Mouse (Mus musculus): Measurements from ENCODE around the gene Atp1b2. TPM values are rescaled to one million over a fixed set of nuclear protein-coding genes. Genes with fewer than 3 reads are reported as not detected.

Gene Atp1b2
- polyA plus RNA-seq, 1 experiment from 2014 or later, result 9.5 TPM

MicroRNAs encoded within 50 kb of the gene (microRNA counts, 519-probe panel; counts per million panel counts)
- microRNA mmu-miR-467f, result 2,797 counts per million, percentile 64 among the panel's probes with 10 or more counts

Small RNAs within 50 kb of the gene (microRNA-seq; reads per million reads assigned to microRNA genes)
- not detected for gene Mir467f

Other genes with a start within 250 kb of the Atp1b2 start
- 48.5 and 55.4 TPM in 2 replicates for gene Chd3, start 236.5 kb downstream of the Atp1b2 start, polyA plus RNA-seq (2015; fragmentation: Nextera tagmentation; extraction: Ambion mirVana)
- gene Naa38, start 210.5 kb downstream of the Atp1b2 start, polyA plus RNA-seq (2015; fragmentation: Nextera tagmentation; extraction: Ambion mirVana), result 144 and 148 TPM in 2 replicates
- gene Cyb5d1, start 210.3 kb downstream of the Atp1b2 start, polyA plus RNA-seq (2015; fragmentation: Nextera tagmentation; extraction: Ambion mirVana), result 29.4 TPM in 2 replicates
- gene Tmem88, start 207.7 kb downstream of the Atp1b2 start, polyA plus RNA-seq (2015; fragmentation: Nextera tagmentation; extraction: Ambion mirVana), result 26.4 and 28.7 TPM in 2 replicates
- gene Kdm6b, start 192.3 kb downstream of the Atp1b2 start, polyA plus RNA-seq (2015; fragmentation: Nextera tagmentation; extraction: Ambion mirVana), result 21.2 and 21.4 TPM in 2 replicates
- gene Dnah2, start 56.8 kb downstream of the Atp1b2 start, polyA plus RNA-seq (2015; fragmentation: Nextera tagmentation; extraction: Ambion mirVana), result 0.54 and 0.69 TPM in 2 replicates
- 7.2 and 7.3 TPM in 2 replicates for gene Efnb3, start 45.7 kb downstream of the Atp1b2 start, polyA plus RNA-seq (2015; fragmentation: Nextera tagmentation; extraction: Ambion mirVana)
- gene Wrap53, start 25.7 kb downstream of the Atp1b2 start, polyA plus RNA-seq (2015; fragmentation: Nextera tagmentation; extraction: Ambion mirVana), result 19.3 and 21.6 TPM in 2 replicates
- 118 and 120 TPM in 2 replicates for gene Trp53, start 25.6 kb downstream of the Atp1b2 start, polyA plus RNA-seq (2015; fragmentation: Nextera tagmentation; extraction: Ambion mirVana)
- 1.3 and 2.2 TPM in 2 replicates for gene Shbg, start 12.0 kb upstream of the Atp1b2 start, polyA plus RNA-seq (2015; fragmentation: Nextera tagmentation; extraction: Ambion mirVana)
- 18.1 and 19.6 TPM in 2 replicates for gene Sat2, start 16.1 kb upstream of the Atp1b2 start, polyA plus RNA-seq (2015; fragmentation: Nextera tagmentation; extraction: Ambion mirVana)
- gene Fxr2, start 27.0 kb upstream of the Atp1b2 start, polyA plus RNA-seq (2015; fragmentation: Nextera tagmentation; extraction: Ambion mirVana), result 20.9 and 22.1 TPM in 2 replicates
- gene Sox15, start 49.4 kb upstream of the Atp1b2 start, polyA plus RNA-seq (2015; fragmentation: Nextera tagmentation; extraction: Ambion mirVana), result 7.7 and 7.9 TPM in 2 replicates
- 67.7 and 68.8 TPM in 2 replicates for gene Mpdu1, start 56.7 kb upstream of the Atp1b2 start, polyA plus RNA-seq (2015; fragmentation: Nextera tagmentation; extraction: Ambion mirVana)
- gene Cd68, start 60.2 kb upstream of the Atp1b2 start, polyA plus RNA-seq (2015; fragmentation: Nextera tagmentation; extraction: Ambion mirVana), result 18.9 and 19.6 TPM in 2 replicates
- gene Eif4a1, start 66.5 kb upstream of the Atp1b2 start, polyA plus RNA-seq (2015; fragmentation: Nextera tagmentation; extraction: Ambion mirVana), result 454 and 462 TPM in 2 replicates
- 66.3 and 68.5 TPM in 2 replicates for gene Senp3, start 76.1 kb upstream of the Atp1b2 start, polyA plus RNA-seq (2015; fragmentation: Nextera tagmentation; extraction: Ambion mirVana)
- 0.59 and 1.0 TPM in 2 replicates for gene Tnfsf13, start 79.8 kb upstream of the Atp1b2 start, polyA plus RNA-seq (2015; fragmentation: Nextera tagmentation; extraction: Ambion mirVana)
- 8.8 and 9.6 TPM in 2 replicates for gene Tnfsf12, start 89.9 kb upstream of the Atp1b2 start, polyA plus RNA-seq (2015; fragmentation: Nextera tagmentation; extraction: Ambion mirVana)
- gene Tnfsfm13, start 90.2 kb upstream of the Atp1b2 start, polyA plus RNA-seq (2015; fragmentation: Nextera tagmentation; extraction: Ambion mirVana), result 2.9 and 4.2 TPM in 2 replicates
- 17.7 and 20.6 TPM in 2 replicates for gene Polr2a, start 152.7 kb upstream of the Atp1b2 start, polyA plus RNA-seq (2015; fragmentation: Nextera tagmentation; extraction: Ambion mirVana)
- gene Slc35g3, start 156.0 kb upstream of the Atp1b2 start, polyA plus RNA-seq (2015; fragmentation: Nextera tagmentation; extraction: Ambion mirVana), result 0.17 TPM in 1 of 2 replicates, not detected in the other
- 3.4 TPM in 2 replicates for gene Zbtb4, start 160.0 kb upstream of the Atp1b2 start, polyA plus RNA-seq (2015; fragmentation: Nextera tagmentation; extraction: Ambion mirVana)
- 5.3 and 10.3 TPM in 2 replicates for gene Chrnb1, start 190.0 kb upstream of the Atp1b2 start, polyA plus RNA-seq (2015; fragmentation: Nextera tagmentation; extraction: Ambion mirVana)
- 1.8 and 2.5 TPM in 2 replicates for gene Fgf11, start 195.9 kb upstream of the Atp1b2 start, polyA plus RNA-seq (2015; fragmentation: Nextera tagmentation; extraction: Ambion mirVana)
- gene Tmem102, start 199.7 kb upstream of the Atp1b2 start, polyA plus RNA-seq (2015; fragmentation: Nextera tagmentation; extraction: Ambion mirVana), result 14.2 and 15.0 TPM in 2 replicates
- gene Gm39566, start 209.4 kb upstream of the Atp1b2 start, polyA plus RNA-seq (2015; fragmentation: Nextera tagmentation; extraction: Ambion mirVana), result 0.03 TPM in 1 of 2 replicates, not detected in the other
- gene Spem2, start 212.5 kb upstream of the Atp1b2 start, polyA plus RNA-seq (2015; fragmentation: Nextera tagmentation; extraction: Ambion mirVana), result not detected in 2 replicates
- not detected in 2 replicates for gene Spem1, start 216.2 kb upstream of the Atp1b2 start, polyA plus RNA-seq (2015; fragmentation: Nextera tagmentation; extraction: Ambion mirVana)
- gene Nlgn2, start 231.8 kb upstream of the Atp1b2 start, polyA plus RNA-seq (2015; fragmentation: Nextera tagmentation; extraction: Ambion mirVana), result 5.3 and 6.4 TPM in 2 replicates
- gene Tmem256, start 232.6 kb upstream of the Atp1b2 start, polyA plus RNA-seq (2015; fragmentation: Nextera tagmentation; extraction: Ambion mirVana), result 377 and 401 TPM in 2 replicates
- gene Plscr3, start 240.4 kb upstream of the Atp1b2 start, polyA plus RNA-seq (2015; fragmentation: Nextera tagmentation; extraction: Ambion mirVana), result 85.1 and 98.5 TPM in 2 replicates

Data from stomach, embryonic 16.5 days (tissue).